Mouse (Mus musculus) heart, adult 2 months (tissue): ENCODE measurements around the gene Slc25a25.

Experiments
- CTCF ChIP-seq: fragments of 200-600 bp; IDR thresholded peaks from 2 replicates; pipeline ENCODE4 v1.8.1; 2022; ENCODE audit warnings: antibody characterized with exemption, mild to moderate bottlenecking, moderate library complexity
- EP300 ChIP-seq: fragments of 200-500 bp; IDR thresholded peaks from 2 replicates; pipeline ENCODE4 v1.6.1; 2011; ENCODE audit warnings: low read depth, low read length, control low read depth; ENCODE audit not compliant: insufficient read depth
- POLR2A ChIP-seq: fragments of 200-500 bp; IDR thresholded peaks from 2 replicates; pipeline ENCODE4 v1.6.1; 2011; ENCODE audit warnings: mild to moderate bottlenecking, low read depth, low read length, control low read depth; ENCODE audit not compliant: insufficient read depth

DNA sequence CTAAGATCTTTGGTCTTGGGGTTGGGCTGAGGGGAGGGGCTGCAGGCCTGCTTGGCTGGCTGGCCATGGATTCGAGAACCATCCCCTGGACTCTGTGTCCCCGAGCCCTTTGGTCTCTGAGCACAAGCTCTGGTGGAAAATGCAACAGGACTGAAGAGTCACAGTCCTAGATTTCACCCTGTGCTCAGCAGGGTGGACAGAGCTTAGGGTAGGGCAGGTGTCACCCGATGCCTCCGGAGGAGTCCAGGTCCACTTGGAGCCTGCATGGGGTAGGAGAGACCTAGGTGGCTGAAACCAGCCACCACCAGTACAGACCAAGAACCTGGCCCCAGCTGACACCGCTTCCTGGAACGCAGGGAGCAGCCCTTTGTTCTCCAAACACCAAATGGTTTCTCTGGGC lies 33.7 kb upstream of the Slc25a25 start:
- TF ChIP-seq CTCF (no peak), POLR2A (no peak), EP300 (no peak)
